Mouse (Mus musculus) right cerebral cortex, postnatal 10 days (tissue): ENCODE results near the gene Cmah.

Experiments
- DNase-seq, 2 experiments: peaks; one replicate each; pipeline ENCODE4 v3.0.0; 2021; ENCODE audit warnings: low spot score in 2 of 2

The Cmah gene

GRCm38 (mm10) chr13:24327201-24327600 is at the start of gene Cmah:
TSS of gene Cmah (plus strand) at chr13:24327404.
- DNase-seq: no peak

DNA sequence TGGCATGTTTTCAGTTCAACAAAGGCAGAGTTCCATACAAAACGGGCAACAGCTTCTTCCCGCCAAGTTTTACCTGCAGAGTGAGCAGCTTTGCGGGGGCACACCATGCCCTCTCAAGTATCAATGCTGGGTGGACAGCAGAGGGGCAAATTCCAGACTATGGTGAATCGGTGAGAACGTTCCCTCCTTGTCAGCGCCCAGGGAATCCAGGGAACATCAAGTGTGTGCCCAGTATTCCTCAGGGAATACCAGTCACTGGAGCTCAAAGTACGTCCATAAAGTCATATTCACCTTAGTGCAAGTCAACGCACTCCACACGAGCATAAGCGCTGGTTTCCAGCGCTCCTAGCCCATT is 47.8 kb upstream of the Cmah start:
- DNase-seq: no peak

DNA sequence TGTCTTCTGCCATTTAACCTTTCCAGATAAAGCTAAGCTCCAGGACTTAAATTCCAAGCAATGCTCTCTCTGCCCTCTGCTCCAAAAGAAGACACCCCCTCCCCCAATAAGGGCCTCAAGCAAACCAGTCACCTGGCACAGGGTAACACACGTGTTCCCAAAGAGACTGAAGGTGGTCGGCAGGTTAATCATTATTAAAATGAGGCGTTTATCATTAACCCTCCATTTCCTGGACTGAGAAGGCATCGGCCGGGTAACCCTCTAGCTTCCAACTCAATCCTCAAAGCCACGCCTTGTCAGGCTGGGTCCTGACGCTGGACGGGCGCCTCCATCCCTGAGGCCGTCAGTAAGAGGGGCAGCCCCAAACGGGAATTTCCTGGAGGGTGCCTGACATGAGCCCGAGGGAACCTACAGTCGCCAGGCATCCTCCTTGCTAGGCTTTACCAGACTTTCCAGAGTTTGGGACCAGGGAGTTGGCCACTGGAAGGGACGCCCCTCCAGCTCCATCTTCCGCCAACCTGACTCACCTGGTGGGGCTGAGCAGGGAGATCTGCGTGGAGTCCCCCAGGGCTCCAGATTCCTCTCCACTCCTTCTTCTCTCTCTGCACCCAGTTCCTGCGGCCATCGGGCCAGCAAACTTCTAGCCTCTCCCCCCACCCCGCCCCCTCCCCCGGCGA is 47.3 kb upstream of the Cmah start:
- no peak for DNase-seq

DNA sequence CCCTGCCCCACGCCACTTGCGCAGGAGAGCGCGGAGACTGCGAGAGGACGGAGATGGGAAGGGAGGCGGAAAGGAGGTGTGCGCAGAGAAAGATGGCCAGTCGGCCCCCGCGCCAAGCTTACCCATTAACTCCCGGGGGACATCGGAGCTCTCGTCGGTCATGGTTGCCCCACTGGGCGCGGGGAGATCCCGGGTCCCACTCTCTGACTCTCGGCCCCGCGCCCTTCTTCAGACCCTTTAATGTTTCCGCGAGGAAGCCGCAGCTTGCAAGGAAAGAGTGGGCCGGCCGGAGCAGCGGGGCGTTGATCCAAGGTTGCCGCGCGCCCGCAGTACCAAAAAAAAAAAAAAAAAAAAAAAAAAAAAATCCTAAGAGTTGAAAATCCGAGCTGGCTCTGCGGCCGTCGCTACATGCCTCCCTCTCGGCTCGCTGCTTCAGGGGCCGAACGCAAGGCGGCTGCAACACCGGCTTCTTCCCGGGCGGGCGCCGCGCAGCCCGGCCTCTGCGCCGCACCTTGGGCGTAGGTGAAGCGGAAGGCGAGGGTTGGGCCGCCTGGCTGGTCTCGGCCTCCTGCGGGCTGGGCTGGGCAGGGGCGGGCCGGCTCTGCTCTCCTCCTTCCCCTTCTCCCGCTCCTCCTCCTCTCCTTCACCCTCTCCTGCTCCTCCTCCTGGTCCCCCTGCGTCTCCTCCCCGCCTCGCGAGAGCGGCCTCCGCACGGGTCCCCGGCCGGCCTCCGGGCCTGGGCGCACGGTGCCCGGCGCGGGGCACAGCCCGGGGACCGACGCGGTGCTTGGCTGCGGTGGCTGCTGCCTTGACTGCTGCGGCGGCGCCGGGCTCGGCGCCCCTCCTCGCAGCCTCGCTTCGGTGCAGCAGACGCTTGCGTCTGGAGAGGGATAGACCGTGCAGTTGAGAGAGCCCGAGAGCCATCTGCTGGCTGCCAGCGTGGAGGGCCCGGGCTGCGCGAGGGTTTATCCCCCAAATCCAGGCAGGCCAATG is 46.5 kb upstream of the Cmah start, which contains the start of gene Carmil1:
TSS of gene Carmil1 (minus strand) at position 357 of the 993 bp plus-strand sequence.
- DNase-seq: peak; percentile 92 to 93

DNA sequence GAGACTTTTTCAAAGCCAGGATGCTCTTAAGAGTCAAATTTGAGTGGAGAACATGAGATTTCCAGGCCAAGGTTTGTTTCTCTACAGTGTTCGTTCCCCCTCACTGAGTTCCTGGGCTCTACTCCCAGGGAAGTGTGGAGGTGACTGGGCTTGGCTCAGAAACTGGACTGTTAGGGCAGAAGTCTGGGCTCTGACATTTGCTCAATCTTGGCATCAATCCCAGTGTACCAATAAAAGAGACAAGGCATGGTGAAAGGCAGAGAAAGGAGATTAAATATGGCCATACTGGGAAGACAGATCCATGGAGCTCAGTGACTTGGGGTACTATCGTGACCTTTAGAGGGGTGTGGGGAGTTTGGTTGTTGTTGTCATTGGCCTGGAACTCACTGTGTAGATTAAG is 39.8 kb upstream of the Cmah start:
- no peak for DNase-seq

- DNase-seq: peak in 1 of 2 experiments; percentile 57
Measured at GRCm38 (mm10) chr13:24297252-24297651, 30.0 kb upstream of the Cmah start.

- no peak for DNase-seq
Measured at GRCm38 (mm10) chr13:24305486-24305885, 21.7 kb upstream of the Cmah start.

- no peak for DNase-seq
Measured at GRCm38 (mm10) chr13:24306248-24306647, 21.0 kb upstream of the Cmah start.

- no peak for DNase-seq
Measured at GRCm38 (mm10) chr13:24311011-24311940, 15.9 kb upstream of the Cmah start.

- DNase-seq: peak in 1 of 2 experiments; percentile 27
Measured at GRCm38 (mm10) chr13:24316563-24316962, 10.6 kb upstream of the Cmah start.

DNA sequence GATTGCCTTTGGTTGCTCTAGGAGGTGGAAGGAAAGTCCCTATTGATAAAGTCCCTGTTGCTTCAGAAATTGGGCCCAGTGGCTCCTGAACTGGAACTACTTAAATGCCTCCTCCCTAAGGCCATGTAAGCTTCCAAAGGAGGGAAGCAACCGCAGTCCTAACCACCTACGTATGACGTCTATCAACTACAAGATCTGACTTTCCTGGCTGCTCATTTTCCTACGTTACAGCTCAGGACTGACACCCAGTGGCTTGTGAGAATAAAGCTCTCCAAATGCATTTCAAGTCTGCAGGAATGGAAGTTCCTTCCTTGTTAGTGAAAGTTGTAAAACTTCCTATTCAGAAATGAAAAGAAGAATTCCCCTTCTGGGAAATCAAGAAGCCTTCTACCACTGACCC is 8.6 kb upstream of the Cmah start:
- peak; percentile 48 to 71 for DNase-seq

DNA sequence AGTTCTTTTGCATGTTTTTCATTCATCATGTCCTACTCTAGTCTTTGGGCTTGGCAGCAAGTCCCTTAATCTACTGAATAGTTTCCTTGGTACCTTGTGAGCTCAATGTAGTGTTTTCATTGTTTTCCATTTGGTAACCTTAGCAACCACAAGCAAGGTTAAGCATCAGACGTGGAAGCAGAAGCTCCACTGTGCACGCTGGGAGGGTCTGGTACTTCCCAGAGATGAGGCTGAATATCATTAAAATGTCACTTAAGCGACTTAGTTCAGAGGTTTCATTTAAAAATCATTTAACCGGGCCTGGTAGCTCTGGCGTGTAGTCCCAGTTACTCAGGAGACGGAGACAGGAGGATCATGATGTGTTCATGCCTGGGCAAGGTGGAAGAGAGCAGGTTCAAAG is 5.9 kb upstream of the Cmah start:
- DNase-seq: no peak

GRCm38 (mm10) chr13:24328036-24328817 is 1.0 kb downstream of the Cmah start:
- DNase-seq: no peak

DNA sequence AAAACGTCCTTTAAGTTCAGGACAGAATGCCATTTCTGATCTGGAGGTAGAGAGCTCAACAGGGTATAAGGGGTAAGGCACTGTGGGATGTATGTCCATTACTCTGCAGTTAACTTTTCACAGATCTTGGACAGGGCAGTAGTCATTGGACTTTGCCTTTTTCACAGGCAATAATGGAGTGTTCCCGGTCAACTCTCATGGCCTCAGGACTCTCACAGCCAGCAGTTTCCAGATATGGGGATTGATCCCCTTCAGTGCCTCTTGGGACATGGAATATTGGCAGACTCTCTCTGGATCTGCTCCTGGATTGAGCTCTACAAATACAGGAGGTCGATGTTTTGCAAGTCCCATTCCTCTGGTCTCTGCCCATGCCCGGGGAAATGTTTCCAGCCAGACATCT is 2.9 kb downstream of the Cmah start:
- DNase-seq: no peak

- no peak for DNase-seq
Measured at GRCm38 (mm10) chr13:24330836-24331523, 3.8 kb downstream of the Cmah start.

GRCm38 (mm10) chr13:24332537-24332936 is 5.3 kb downstream of the Cmah start:
- no peak for DNase-seq

DNA sequence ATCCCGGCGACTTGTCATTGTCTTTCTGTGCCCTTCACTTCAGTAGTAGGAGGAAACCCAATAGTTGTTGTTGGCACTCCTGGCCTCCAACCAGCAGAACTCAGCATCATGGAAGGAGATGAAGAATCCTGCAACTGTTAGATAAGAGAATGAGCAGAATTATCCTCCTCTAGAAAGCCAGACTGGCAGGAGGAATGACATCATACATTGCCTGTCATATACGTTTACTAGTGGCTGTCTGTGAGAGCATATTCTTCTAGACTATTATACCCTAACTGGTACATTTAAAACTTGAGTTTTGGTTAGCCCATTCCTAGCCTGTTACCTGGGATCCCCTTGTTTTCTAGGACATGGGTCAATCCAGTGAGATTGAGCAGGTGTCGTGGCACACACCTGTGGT is 9.6 kb downstream of the Cmah start:
- DNase-seq: no peak

DNA sequence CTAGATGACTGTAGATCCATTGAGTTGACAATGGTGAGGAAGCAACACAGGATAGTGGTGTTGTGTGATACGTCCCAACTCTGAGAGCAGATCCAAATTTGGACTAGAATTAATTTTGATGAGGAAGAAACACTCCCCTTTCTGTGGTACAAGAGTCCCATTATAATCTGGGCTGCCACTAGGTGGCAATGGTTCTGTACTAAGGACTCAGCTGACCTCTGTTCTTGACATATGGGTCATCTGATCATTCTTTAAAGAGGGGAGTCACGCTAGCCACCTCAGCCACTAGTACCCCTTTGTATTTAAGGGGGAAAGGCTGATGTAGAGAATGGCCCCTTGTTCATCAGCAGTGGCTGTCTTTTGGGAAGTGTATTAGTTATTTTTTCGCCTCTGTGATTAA is 10.7 kb downstream of the Cmah start:
- DNase-seq: no peak

GRCm38 (mm10) chr13:24338343-24338861 is 11.2 kb downstream of the Cmah start:
- DNase-seq: no peak

DNA sequence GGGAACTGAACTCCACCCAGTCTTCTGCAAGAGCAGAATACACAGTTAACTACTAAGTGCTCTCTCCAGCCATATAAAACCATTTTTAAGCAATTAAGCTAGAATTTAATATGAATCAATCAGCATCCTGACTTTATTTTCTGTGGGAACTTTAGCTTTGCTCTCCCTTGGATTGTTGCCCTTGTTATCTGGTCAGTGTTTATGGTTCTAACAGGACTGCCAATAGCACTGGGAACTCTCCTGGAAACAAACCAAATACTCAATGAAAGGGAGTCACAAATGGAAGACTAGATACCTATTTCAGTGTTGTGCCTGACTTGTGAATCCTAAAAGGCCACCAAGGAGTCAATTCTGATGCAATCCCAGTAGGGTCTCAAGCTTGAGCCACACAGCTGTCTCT is 12.7 kb downstream of the Cmah start:
- DNase-seq: no peak
